Mouse (Mus musculus) T-helper 1 cell (primary cell): Measurements from ENCODE around the gene Supt16.

ENCODE experiments used
- in situ Hi-C: fragments of 300-600 bp; cut with MboI, MseI; formaldehyde crosslinking; loops from one replicate; pipeline ENCODE4 v1.15.1; 2025; ENCODE audit warnings: high pct_unique_total_duplicates

Supt16 gene

GRCm38 (mm10) chr14:52197156-52197878, at the start of gene Supt16:
TSS of gene Supt16 (minus strand) at chr14:52197416.
- in situ Hi-C loops, result no loop called here

GRCm38 (mm10) chr14:52246129-52246528, 48.9 kb upstream of the Supt16 start:
- in situ Hi-C loops, result no loop called here

- in situ Hi-C loops, result no loop called here
Measured at GRCm38 (mm10) chr14:52244690-52245042, 47.5 kb upstream of the Supt16 start.

- in situ Hi-C loops, result no loop called here
Measured at GRCm38 (mm10) chr14:52244041-52244689, 46.9 kb upstream of the Supt16 start.

- in situ Hi-C loops, result no loop called here
Measured at GRCm38 (mm10) chr14:52236216-52236615, 39.0 kb upstream of the Supt16 start.

GRCm38 (mm10) chr14:52235165-52235564, 37.9 kb upstream of the Supt16 start:
- in situ Hi-C loops, result no loop called here

- in situ Hi-C loops, result no loop called here
Measured at GRCm38 (mm10) chr14:52232249-52232648, 35.0 kb upstream of the Supt16 start.

GRCm38 (mm10) chr14:52225972-52226371, 28.8 kb upstream of the Supt16 start:
- in situ Hi-C loops, result no loop called here

GRCm38 (mm10) chr14:52217261-52217660, 20.0 kb upstream of the Supt16 start:
- in situ Hi-C loops, result loop anchor here (5.0 kb wide), 1 partner anchor 45 kb away; no protein-coding TSS in a partner anchor

- in situ Hi-C loops, result no loop called here
Measured at GRCm38 (mm10) chr14:52199412-52199811, 2.2 kb upstream of the Supt16 start.

GRCm38 (mm10) chr14:52198141-52198540, 925 bp upstream of the Supt16 start:
- in situ Hi-C loops, result no loop called here

GRCm38 (mm10) chr14:52196230-52197155, 723 bp downstream of the Supt16 start:
- in situ Hi-C loops, result no loop called here

- in situ Hi-C loops, result no loop called here
Measured at GRCm38 (mm10) chr14:52195691-52196090, 1.5 kb downstream of the Supt16 start.

- in situ Hi-C loops, result no loop called here
Measured at GRCm38 (mm10) chr14:52190740-52191359, 6.4 kb downstream of the Supt16 start.

- in situ Hi-C loops, result no loop called here
Measured at GRCm38 (mm10) chr14:52189519-52189918, 7.7 kb downstream of the Supt16 start.

GRCm38 (mm10) chr14:52188788-52189187, 8.4 kb downstream of the Supt16 start:
- in situ Hi-C loops, result no loop called here

- in situ Hi-C loops, result no loop called here
Measured at GRCm38 (mm10) chr14:52166571-52166970, 30.6 kb downstream of the Supt16 start.

- in situ Hi-C loops, result no loop called here
Measured at GRCm38 (mm10) chr14:52160911-52161310, 36.3 kb downstream of the Supt16 start.

GRCm38 (mm10) chr14:52155008-52155407, 42.2 kb downstream of the Supt16 start:
- in situ Hi-C loops, result no loop called here

GRCm38 (mm10) chr14:52152613-52153012, 44.6 kb downstream of the Supt16 start:
- in situ Hi-C loops, result no loop called here

- in situ Hi-C loops, result no loop called here
Measured at GRCm38 (mm10) chr14:52152179-52152578, 45.0 kb downstream of the Supt16 start.

GRCm38 (mm10) chr14:52149888-52150287, 47.3 kb downstream of the Supt16 start:
- in situ Hi-C loops, result no loop called here
